Mouse (Mus musculus): ENCODE measurements around the gene Tekt4.
A peak's percentile ranks its signal among the peaks of the same experiment; 100 is the strongest.

Tekt4 gene

GRCm38 (mm10) chr17:25454272-25454671, at the start of gene Tekt4:
Tekt4 (plus strand) TSS chr17:25454615.
- DNase-seq = no peak

GRCm38 (mm10) chr17:25405224-25405895, 49.1 kb upstream of the Tekt4 start:
- no peak for DNase-seq

DNA sequence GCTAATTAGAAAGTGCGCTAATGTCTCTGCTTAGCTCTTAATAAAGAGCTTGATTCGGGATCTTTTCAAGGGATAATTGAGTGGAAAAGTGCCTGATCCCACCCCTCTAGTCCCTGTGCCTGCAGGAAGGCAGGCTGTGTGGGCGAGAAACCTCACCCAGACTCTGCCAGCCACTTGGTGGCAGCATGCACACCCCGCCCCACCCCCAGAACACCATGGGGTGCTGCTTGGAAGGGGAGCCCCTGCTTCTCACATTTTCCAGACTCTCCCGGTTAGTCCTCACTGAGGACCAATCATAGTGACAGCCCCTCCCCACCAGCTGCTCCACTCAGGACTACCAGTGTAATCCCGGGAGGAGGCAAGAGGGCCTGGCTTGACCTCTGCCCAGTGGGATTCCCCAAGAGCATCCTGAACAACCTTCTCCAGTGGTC, 48.4 kb upstream of the Tekt4 start:
- DNase-seq = no peak

GRCm38 (mm10) chr17:25407352-25407751, 47.1 kb upstream of the Tekt4 start:
- no peak for DNase-seq

DNA sequence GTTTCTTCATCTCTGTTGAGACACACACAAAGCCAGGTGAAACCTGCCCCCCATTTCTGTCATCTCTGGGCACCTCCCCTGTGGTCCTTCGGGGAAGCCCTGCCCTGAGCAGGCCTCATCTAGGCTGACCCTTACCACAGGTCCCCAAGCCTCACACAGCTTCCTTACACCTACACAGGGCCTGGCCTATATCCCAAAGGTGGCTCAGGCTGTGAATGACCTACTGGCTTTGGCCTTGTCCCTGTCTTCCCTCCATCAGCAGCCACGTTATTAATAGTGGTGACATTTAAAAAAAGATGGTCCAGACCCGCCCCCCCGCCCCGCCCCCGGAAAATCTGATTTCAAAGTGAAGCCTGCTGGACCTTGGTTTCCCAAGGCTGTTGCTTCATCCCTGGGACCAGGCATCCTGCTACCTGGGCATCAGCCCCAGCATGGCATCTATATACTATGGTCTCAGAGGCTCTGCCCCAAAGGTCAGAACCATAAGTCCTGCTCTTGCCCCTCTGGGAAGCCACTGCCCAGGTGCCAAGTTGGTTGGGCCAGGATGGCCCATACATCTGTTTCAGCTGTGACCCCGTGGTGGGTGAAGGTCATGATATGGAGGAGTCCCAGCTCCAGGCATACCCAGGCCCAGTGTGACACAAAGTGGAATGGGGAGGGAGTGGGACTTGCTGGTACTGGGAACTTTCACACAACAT, 46.0 kb upstream of the Tekt4 start:
- DNase-seq = no peak

GRCm38 (mm10) chr17:25409621-25410020, 44.8 kb upstream of the Tekt4 start:
- DNase-seq = no peak

DNA sequence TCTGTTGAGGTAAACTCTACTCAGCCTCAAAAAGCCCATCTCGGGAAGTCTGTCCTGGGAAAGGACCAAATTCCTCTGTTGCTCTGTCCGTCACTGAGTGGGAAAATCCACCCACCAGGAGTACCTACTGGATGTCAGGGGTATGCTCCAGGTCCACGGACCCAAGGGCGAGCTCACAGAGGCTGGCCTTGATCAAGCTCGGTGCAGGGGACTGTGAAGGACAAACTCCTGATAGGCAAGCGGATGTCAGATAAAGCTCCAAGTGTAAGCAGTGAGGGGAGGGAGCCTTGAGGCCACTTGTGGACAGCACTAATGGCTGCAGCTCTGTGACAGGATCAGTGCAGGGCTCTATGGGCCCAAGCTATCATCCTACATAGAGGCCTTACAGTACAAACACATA, 44.2 kb upstream of the Tekt4 start:
- no peak for DNase-seq

- DNase-seq = no peak
Measured at GRCm38 (mm10) chr17:25410786-25411185, 43.6 kb upstream of the Tekt4 start.

DNA sequence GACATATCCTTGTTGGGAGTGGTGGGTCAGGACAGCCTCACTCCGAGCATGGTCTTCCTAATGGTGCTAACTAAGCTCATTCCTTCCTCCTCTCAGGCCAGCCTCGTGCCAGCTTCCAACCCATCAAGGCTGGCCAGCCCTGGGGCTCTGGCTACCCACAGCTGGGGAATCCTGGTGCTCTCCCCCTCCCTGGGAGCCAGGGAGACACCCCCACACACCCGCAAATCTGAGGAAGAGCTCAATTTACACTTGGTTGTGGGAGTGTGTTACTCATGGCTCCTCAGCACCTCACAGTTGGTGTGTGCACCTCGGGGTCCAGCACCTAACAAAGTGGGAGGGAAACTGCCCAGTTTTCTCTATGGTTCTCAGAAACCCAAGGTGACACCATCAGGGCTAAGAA, 43.2 kb upstream of the Tekt4 start:
- DNase-seq = no peak

DNA sequence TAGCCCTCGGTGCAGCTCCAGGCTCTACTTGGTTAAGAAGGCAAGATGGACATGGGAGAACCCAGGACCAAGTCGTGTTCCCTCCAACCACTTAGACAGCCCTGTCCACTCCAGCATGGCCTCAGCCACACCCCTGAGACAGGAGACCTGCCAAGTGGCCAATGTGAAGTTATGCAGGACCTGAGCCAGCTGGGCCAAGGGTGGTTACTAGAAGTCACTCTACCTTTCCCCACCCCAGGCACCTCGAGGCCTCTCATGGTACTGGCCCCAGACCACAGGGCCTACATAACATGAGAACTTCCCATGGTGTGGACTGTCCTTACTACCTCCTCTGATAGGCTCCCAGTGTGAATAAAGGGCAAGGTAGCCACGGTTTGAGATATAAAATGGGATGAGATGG, 40.2 kb upstream of the Tekt4 start:
- DNase-seq = no peak

DNA sequence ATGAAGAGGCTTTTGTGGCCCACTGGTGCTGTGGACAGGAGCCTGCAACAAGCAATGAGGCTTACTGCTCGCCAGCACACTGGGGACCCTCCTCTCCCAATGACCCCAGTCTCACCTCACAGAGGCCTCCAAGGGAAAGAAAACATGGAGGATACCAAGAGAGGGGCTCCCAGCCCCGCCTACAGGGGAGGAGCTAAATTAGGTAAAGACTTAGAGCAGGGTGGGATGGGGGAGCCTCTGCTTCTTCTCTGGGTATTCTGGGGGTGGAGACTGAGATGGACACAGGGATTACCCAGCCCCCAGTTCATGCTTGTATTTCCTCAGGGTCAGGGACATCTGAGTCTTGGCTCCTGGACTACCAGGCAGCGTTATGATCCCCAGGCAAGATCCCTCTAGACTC, 39.5 kb upstream of the Tekt4 start:
- DNase-seq = no peak

GRCm38 (mm10) chr17:25415421-25415913, 38.9 kb upstream of the Tekt4 start:
- no peak for DNase-seq

DNA sequence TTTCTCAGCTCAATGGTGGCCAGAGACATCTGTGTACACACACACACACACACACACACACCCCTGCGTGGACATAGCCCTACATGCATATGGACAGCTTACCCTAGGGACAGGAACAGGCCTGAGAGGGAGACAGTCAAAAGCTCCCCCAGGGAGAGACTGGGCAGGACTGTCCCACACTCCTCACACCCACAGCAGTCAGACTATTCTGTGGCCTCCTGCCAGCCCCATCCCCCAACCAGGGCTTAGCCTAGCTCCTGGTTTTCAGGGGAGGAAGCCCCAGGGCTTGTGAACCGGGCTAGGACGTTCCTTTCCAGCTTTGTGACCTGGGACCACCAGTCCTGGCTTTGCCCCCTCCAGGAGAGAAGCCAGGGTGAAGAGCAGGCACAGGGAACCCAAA, 38.2 kb upstream of the Tekt4 start:
- DNase-seq = no peak

- no peak for DNase-seq
Measured at GRCm38 (mm10) chr17:25417990-25418389, 36.4 kb upstream of the Tekt4 start.

- DNase-seq = no peak
Measured at GRCm38 (mm10) chr17:25418926-25419325, 35.5 kb upstream of the Tekt4 start.

GRCm38 (mm10) chr17:25420998-25421397, 33.4 kb upstream of the Tekt4 start:
- DNase-seq = no peak

- DNase-seq = no peak
Measured at GRCm38 (mm10) chr17:25424526-25425080, 29.8 kb upstream of the Tekt4 start.

GRCm38 (mm10) chr17:25425996-25426395, 28.4 kb upstream of the Tekt4 start:
- no peak for DNase-seq

- DNase-seq = peak; percentile 16
Measured at GRCm38 (mm10) chr17:25427441-25427840, 27.0 kb upstream of the Tekt4 start.

GRCm38 (mm10) chr17:25429240-25429639, 25.2 kb upstream of the Tekt4 start:
- no peak for DNase-seq

GRCm38 (mm10) chr17:25429886-25430285, 24.5 kb upstream of the Tekt4 start:
- DNase-seq = no peak

GRCm38 (mm10) chr17:25430534-25430933, 23.9 kb upstream of the Tekt4 start:
- DNase-seq = no peak

DNA sequence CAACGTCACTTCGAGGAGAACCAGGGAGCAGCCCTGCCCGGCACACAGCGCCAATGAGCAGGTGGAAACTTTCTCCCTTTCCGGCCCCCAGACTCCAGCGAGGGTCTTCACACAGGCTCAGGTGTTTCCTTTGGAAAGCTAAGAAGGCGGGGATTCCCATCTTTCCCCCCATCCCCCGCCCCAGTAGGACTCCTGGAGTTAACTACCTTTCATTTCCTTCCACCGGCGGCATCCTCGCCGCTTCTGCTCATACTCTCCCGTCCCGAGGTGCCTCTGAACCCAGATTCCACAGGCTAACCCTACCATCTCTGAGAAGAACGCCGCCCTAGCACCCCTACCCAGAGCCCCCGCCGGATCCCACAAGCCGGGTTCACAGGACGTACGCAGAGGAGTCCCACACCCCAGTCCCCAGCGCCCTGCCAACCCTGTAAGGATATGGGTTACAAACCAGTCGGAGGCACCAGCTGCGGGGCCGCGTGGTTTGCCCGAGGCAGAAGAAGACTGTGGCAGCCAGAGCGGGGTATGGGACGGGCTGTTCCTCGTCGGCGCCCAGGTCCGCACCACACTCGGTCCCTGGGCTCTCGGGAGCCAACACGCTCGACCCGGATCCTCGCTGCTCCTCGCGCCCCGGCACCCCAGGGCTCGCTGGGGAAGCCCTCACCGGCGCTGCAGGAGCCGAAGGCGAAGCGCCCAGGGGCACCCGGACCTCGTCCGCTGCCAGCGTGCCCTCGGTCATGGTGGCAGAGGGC, 21.8 kb upstream of the Tekt4 start:
- DNase-seq = no peak
